Mouse (Mus musculus) testis, adult 2 months (tissue): Measurements from ENCODE around the gene Dyx1c1.

Experiments
- CTCF ChIP-seq: fragments of 200-500 bp; IDR thresholded peaks from 2 replicates; pipeline ENCODE4 v1.5.1; 2012; ENCODE audit warnings: low read depth, mild to moderate bottlenecking, inconsistent platforms, low read length, moderate library complexity; ENCODE audit not compliant: control insufficient read depth, insufficient read depth, insufficient replicate concordance
- POLR2A ChIP-seq: fragments of 200-500 bp; IDR thresholded peaks from 2 replicates; pipeline ENCODE4 v1.6.1; 2012; ENCODE audit warnings: low read depth, mild to moderate bottlenecking, inconsistent platforms, low read length, moderate library complexity; ENCODE audit not compliant: control insufficient read depth

GRCm38 (mm10) chr9:73002177-73002576, 43.6 kb downstream of the Dyx1c1 start:
- TF ChIP-seq CTCF (no peak), POLR2A (no peak)
